In genomic region chr10:81320550-81321347, GRCm38 (mm10) we compare ENCODE assay signal across 8 mouse cellular contexts. TPM values are rescaled to one million over a fixed set of nuclear protein-coding genes. Genes with fewer than 3 reads are reported as not detected.
DNase-seq lines count a peak whose midpoint lies in the region; ATAC-seq and TF ChIP-seq lines count a peak whose summit lies in the region.

TSS of gene Cactin (plus strand) at chr10:81321103.

- no peak for TF ChIP-seq CTCF in kidney, adult 2 months (conservative IDR thresholded peaks at IDR 0.05; ENCODE audit: insufficient read depth, insufficient read length, low read depth, low read length)
- TF ChIP-seq CTCF in spleen, adult 2 months (IDR thresholded peaks at IDR 0.05; ENCODE audit: extremely low read depth, insufficient read depth, insufficient read length, insufficient replicate concordance) = no peak; the same call in 1 of the 2 replicates

- no peak for TF ChIP-seq POLR2A in kidney, adult 2 months (IDR thresholded peaks at IDR 0.05; ENCODE audit: low read depth, low read length)
- peak; percentile 37 for TF ChIP-seq POLR2A in spleen, adult 2 months (IDR thresholded peaks at IDR 0.05; ENCODE audit: low read depth, low read length)

- H3K4me2 ChIP-seq in embryonic facial prominence, embryonic 13.5 days = peak within 1 kb of the TSS; percentile 90
- H3K4me2 ChIP-seq in limb, embryonic 12.5 days = peak within 1 kb of the TSS; percentile 87
- peak within 1 kb of the TSS; percentile 79 for H3K4me2 ChIP-seq in midbrain, embryonic 15.5 days

- peaks cover 47% of the 10 kb centered on the region for H3K4me1 ChIP-seq in embryonic facial prominence, embryonic 13.5 days
- peaks cover 5% of the 10 kb centered on the region; the same call in 1 of the 2 replicates for H3K4me1 ChIP-seq in kidney, adult 2 months (ENCODE audit: control insufficient read depth, insufficient read depth, low read length)
- H3K4me1 ChIP-seq in limb, embryonic 12.5 days (replicated peaks) = peaks cover 50% of the 10 kb centered on the region
- H3K4me1 ChIP-seq in midbrain, embryonic 15.5 days = peaks cover 23% of the 10 kb centered on the region
- H3K4me1 ChIP-seq in spleen, adult 2 months (ENCODE audit: control insufficient read depth, insufficient read depth, insufficient read length) = peaks cover 9% of the 10 kb centered on the region; the same call in 1 of the 2 replicates

- under 1% methylated on average over 68 of the region's 68 CpGs for WGBS in embryonic facial prominence, embryonic 13.5 days
- WGBS in kidney, adult 2 months = under 1% methylated on average over 68 of the region's 68 CpGs
- WGBS in limb, embryonic 12.5 days = under 1% methylated on average over 68 of the region's 68 CpGs
- WGBS in midbrain, embryonic 15.5 days = under 1% methylated on average over 68 of the region's 68 CpGs
- 1% methylated on average over 68 of the region's 68 CpGs for WGBS in spleen, adult 2 months

- peaks cover 59% of the 10 kb centered on the region for H3K36me3 ChIP-seq in embryonic facial prominence, embryonic 13.5 days
- no peaks in the 10 kb centered on the region for H3K36me3 ChIP-seq in kidney, adult 2 months (ENCODE audit: control insufficient read depth, insufficient read depth, low read length)
- H3K36me3 ChIP-seq in limb, embryonic 12.5 days = peaks cover 65% of the 10 kb centered on the region
- H3K36me3 ChIP-seq in midbrain, embryonic 15.5 days (replicated peaks) = peaks cover 38% of the 10 kb centered on the region
- peaks cover 38% of the 10 kb centered on the region for H3K36me3 ChIP-seq in spleen, adult 2 months (ENCODE audit: control insufficient read depth, insufficient read depth, low read length)

- H3K4me3 ChIP-seq in embryonic facial prominence, embryonic 13.5 days = peak within 1 kb of the TSS; percentile 96
- H3K4me3 ChIP-seq in kidney, adult 2 months (ENCODE audit: insufficient read depth, low read depth, low read length) = peak within 1 kb of the TSS; percentile 80
- H3K4me3 ChIP-seq in limb, embryonic 12.5 days (replicated peaks) = peak within 1 kb of the TSS; percentile 98
- peak within 1 kb of the TSS; percentile 77 for H3K4me3 ChIP-seq in midbrain, embryonic 15.5 days
- H3K4me3 ChIP-seq in spleen, adult 2 months (ENCODE audit: extremely low read depth, insufficient read depth, insufficient read length) = peak within 1 kb of the TSS; percentile 73

- peak within 1 kb of the TSS; percentile 95 for H3K9ac ChIP-seq in embryonic facial prominence, embryonic 13.5 days
- H3K9ac ChIP-seq in limb, embryonic 12.5 days (replicated peaks) = peak within 1 kb of the TSS; percentile 89
- peak within 1 kb of the TSS; percentile 67 for H3K9ac ChIP-seq in midbrain, embryonic 15.5 days

- H3K27ac ChIP-seq in embryonic facial prominence, embryonic 13.5 days = peak within 1 kb of the TSS; percentile 93
- peak within 1 kb of the TSS; percentile 90 for H3K27ac ChIP-seq in kidney, adult 2 months (ENCODE audit: insufficient read depth, low read depth, low read length)
- peak within 1 kb of the TSS; percentile 86 for H3K27ac ChIP-seq in limb, embryonic 12.5 days
- peak within 1 kb of the TSS; percentile 90 for H3K27ac ChIP-seq in midbrain, embryonic 15.5 days
- H3K27ac ChIP-seq in spleen, adult 2 months (ENCODE audit: insufficient read depth, low read length) = peak within 1 kb of the TSS; percentile 88

- ATAC-seq in embryonic facial prominence, embryonic 13.5 days (ENCODE audit: insufficient number of reproducible peaks, insufficient read depth, low FRiP score, low TSS enrichment, low read depth) = peak; percentile 89
- peak; percentile 90 for ATAC-seq in limb, embryonic 12.5 days (ENCODE audit: insufficient number of reproducible peaks, insufficient read depth, low FRiP score, low TSS enrichment, low read depth)
- ATAC-seq in midbrain, embryonic 15.5 days (replicated peaks) = peak; percentile 93

- peak; percentile 99 for DNase-seq in 3134 (ENCODE audit: extremely low read depth, insufficient read length, low spot score)
- DNase-seq in adrenal gland, postnatal 36 days = peak; percentile 99
- DNase-seq in heart, adult 18-20 months = peak; percentile 99 to 100
- DNase-seq in kidney, adult 2 months = peak; percentile 100
- peak; percentile 99 to 100 for DNase-seq in spleen, adult 2 months (ENCODE audit: low read depth in 1 of 2, low spot score in 2 of 2)

- H3K27me3 ChIP-seq in embryonic facial prominence, embryonic 13.5 days = no peaks in the 10 kb centered on the region
- no peaks in the 10 kb centered on the region for H3K27me3 ChIP-seq in kidney, adult 2 months (replicated peaks; ENCODE audit: control insufficient read depth, insufficient read depth, low read length)
- peaks cover 4% of the 10 kb centered on the region; the same call in 1 of the 2 replicates for H3K27me3 ChIP-seq in limb, embryonic 12.5 days
- H3K27me3 ChIP-seq in midbrain, embryonic 15.5 days (replicated peaks) = no peaks in the 10 kb centered on the region
- no peaks in the 10 kb centered on the region for H3K27me3 ChIP-seq in spleen, adult 2 months (ENCODE audit: control insufficient read depth, insufficient read depth, low read length)

- no peaks in the 10 kb centered on the region for H3K9me3 ChIP-seq in embryonic facial prominence, embryonic 13.5 days
- no peaks in the 10 kb centered on the region for H3K9me3 ChIP-seq in limb, embryonic 12.5 days
- no peaks in the 10 kb centered on the region for H3K9me3 ChIP-seq in midbrain, embryonic 15.5 days

RNA-seq across cellular contexts. Expression of gene Cactin, which starts in this region (rescaled TPM):
- total RNA-seq in adrenal gland, postnatal 36 days (2021) = 10 to 100 TPM; 37.9 to 39.1 TPM
- 43.2 and 46.9 TPM in 2 replicates for polyA plus RNA-seq in embryonic facial prominence, embryonic 13.5 days (2015; fragmentation: Nextera tagmentation; extraction: Ambion mirVana)
- total RNA-seq in heart, adult 18-20 months (2021) = 10 to 100 TPM; 14.6 to 15.8 TPM
- polyA plus RNA-seq in kidney, adult 2 months (2012; rRNA removed) = 23.7 and 24.5 TPM in 2 replicates
- 57.7 and 58.7 TPM in 2 replicates for polyA plus RNA-seq in limb, embryonic 12.5 days (2016; fragmentation: Nextera tagmentation; extraction: Ambion mirVana)
- 35.8 and 38.3 TPM in 2 replicates for polyA plus RNA-seq in midbrain, embryonic 15.5 days (2015; fragmentation: Nextera tagmentation; extraction: Ambion mirVana)
- polyA plus RNA-seq in spleen, adult 2 months (2012; rRNA removed) = 38.6 and 44.8 TPM in 2 replicates

Comparison
In these comparisons a context has a peak if more than half of its experiments do, and no peak if none do; other contexts are left out.
1. Peak in every context shown above with its lines: DNase-seq, ATAC-seq, H3K4me3 ChIP-seq and H3K27ac ChIP-seq.